Mouse (Mus musculus) layer of hippocampus, postnatal 10 days (tissue): Measurements from ENCODE around the gene Plcb2. TPM values are rescaled to one million over a fixed set of nuclear protein-coding genes. Genes with fewer than 3 reads are reported as not detected.

Experiments used
- DNase-seq, 2 experiments: peaks; one replicate each; pipeline ENCODE4 v3.0.0; 2021; ENCODE audit warnings: low spot score in 2 of 2
- total RNA-seq, 2 experiments: library from RNA; stranded (reverse); gene quantifications; 2 replicates each; pipeline ENCODE4 v1.2.3; 2021

The Plcb2 gene
- total RNA-seq, 2 experiments from 2014 or later = 2.1 to 2.9 TPM

GRCm38 (mm10) chr2:118751896-118752791 is 23.9 kb upstream of the Plcb2 start:
- no peak for DNase-seq

- no peak for DNase-seq
These were observed 22.2 kb upstream of the Plcb2 start for GRCm38 (mm10) chr2:118750476-118750875.

- no peak for DNase-seq
These were observed 21.2 kb upstream of the Plcb2 start for GRCm38 (mm10) chr2:118749341-118749884.

- DNase-seq = no peak
These were observed 19.2 kb upstream of the Plcb2 start for GRCm38 (mm10) chr2:118747301-118747960.

GRCm38 (mm10) chr2:118745915-118746901 is 18.0 kb upstream of the Plcb2 start:
- DNase-seq = peak; percentile 41 to 60

GRCm38 (mm10) chr2:118745232-118745884 is 17.1 kb upstream of the Plcb2 start, which contains the start of gene Inafm2:
Gene Inafm2, plus strand, starts transcription at chr2:118745758.
- peak; percentile 88 to 94 for DNase-seq

- no peak for DNase-seq
These were observed 16.4 kb upstream of the Plcb2 start for GRCm38 (mm10) chr2:118744621-118745020.

GRCm38 (mm10) chr2:118743261-118743943 is 15.2 kb upstream of the Plcb2 start:
- no peak for DNase-seq

- no peak for DNase-seq
These were observed 12.9 kb upstream of the Plcb2 start for GRCm38 (mm10) chr2:118741183-118741582.

GRCm38 (mm10) chr2:118740341-118740740 is 12.1 kb upstream of the Plcb2 start:
- no peak for DNase-seq

- peak; percentile 54 to 66 for DNase-seq
These were observed 5.1 kb upstream of the Plcb2 start for GRCm38 (mm10) chr2:118733341-118733740.

- no peak for DNase-seq
These were observed 3.7 kb upstream of the Plcb2 start for GRCm38 (mm10) chr2:118731981-118732380.

GRCm38 (mm10) chr2:118730622-118730915 is 2.3 kb upstream of the Plcb2 start:
- peak; percentile 83 to 88 for DNase-seq

GRCm38 (mm10) chr2:118729816-118730621 is 1.8 kb upstream of the Plcb2 start:
- DNase-seq = no peak

- no peak for DNase-seq
These were observed 956 bp upstream of the Plcb2 start for GRCm38 (mm10) chr2:118729194-118729593.

GRCm38 (mm10) chr2:118727911-118728310 is 327 bp downstream of the Plcb2 start:
- DNase-seq = no peak

GRCm38 (mm10) chr2:118726873-118727272 is 1.4 kb downstream of the Plcb2 start:
- no peak for DNase-seq

- no peak for DNase-seq
These were observed 2.7 kb downstream of the Plcb2 start for GRCm38 (mm10) chr2:118725511-118725910.
